Mouse (Mus musculus) urinary bladder, postnatal 25 days (tissue): ENCODE results near the gene Gpr149.

Experiments used
- DNase-seq: peaks from one replicate; pipeline ENCODE4 v3.0.0; 2022; ENCODE audit warnings: low spot score

Gene Gpr149

DNA sequence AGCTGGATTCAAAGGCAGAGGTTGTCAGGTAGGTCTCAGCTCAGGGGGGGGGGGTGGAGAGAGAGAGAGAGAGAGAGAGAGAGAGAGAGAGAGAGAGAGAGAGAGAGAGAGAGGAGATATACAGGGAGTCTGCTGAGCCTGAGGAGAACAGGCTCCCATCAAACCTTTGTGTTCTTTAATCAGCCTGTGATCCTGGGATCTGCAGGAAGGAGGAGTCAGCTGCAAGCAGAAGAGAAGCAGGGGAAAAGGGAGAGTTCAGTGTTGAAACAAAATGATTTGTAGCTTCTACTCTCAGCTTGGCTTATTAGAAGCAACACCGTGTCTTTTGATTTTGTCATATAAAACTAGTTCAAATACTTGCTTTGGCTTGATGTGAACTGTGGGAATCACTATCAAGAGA, at the start of gene Gpr149:
Gene Gpr149, minus strand, starts transcription at position 168 of the 400 bp plus-strand sequence.
- no peak for DNase-seq

DNA sequence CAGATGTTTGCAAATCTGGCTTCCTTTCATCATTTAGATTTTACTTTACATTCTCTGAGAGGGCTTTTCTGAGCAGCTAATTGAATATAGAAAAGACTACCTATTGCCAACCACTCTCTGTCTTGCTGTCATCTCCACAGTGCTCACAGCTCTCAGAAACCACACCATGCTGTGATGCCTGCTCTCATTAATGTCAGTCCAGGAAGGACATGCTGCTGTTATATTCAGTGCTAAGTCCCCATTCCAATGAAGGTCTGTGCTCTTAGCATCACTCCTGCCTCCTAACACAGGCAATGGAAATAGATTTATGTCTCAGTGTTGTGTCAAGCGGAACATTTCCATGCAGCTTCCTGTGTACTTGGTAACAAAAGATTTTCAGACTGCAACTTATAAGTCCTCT, 45.6 kb upstream of the Gpr149 start:
- no peak for DNase-seq

DNA sequence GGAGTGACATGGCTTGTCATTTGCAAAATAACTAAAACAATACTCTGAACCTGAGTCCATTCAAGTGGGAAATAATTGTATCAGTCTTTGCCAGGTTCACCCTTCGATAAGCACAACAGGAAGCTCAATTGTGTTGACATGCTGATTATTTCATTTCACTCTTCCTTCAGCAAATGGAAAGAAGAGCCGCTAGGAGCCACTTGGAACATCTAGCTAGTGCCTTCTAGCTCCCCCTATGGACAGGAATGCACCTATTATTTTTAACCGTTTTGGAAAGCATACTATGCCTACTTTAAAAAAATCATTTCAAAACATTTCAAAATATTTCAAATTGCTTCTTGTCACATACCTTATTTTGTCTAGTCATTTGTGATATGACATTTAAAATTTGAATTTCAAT, 5.9 kb upstream of the Gpr149 start:
- DNase-seq = no peak

DNA sequence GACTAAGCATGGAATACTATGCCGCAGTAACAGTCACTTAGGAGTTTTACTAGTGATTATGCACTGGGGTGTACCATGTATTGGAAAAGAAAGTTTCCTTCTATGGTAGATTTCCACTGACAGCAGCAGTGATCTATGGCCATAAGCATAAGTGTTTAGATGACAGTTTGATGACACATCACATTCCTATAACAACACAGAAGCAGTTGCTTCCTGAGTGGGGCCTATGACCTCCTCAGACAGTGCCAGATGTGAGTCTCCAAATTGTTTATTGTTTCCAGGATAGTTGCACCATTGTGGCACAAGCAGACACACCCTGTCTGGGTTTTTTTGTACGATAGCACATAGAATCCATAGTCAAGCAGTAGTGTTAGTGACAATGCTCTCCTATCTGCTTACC, 991 bp upstream of the Gpr149 start:
- DNase-seq = no peak

DNA sequence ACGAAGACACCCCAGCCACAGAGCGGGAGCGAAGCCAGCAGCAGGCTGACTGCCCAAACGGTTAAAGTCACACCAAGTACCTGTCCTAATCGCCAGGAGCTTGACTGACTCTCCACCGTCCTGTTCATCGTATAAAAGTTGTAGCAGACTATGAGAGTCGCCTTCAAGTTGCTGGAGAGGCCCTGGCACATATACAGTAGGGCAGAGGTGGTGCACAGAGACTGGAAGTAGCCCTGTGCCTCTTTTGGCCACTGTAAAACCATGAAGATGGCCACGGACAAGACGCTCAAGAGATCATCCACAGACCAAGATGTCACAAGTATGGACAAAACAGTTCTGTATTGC, 921 bp downstream of the Gpr149 start:
- DNase-seq = no peak

DNA sequence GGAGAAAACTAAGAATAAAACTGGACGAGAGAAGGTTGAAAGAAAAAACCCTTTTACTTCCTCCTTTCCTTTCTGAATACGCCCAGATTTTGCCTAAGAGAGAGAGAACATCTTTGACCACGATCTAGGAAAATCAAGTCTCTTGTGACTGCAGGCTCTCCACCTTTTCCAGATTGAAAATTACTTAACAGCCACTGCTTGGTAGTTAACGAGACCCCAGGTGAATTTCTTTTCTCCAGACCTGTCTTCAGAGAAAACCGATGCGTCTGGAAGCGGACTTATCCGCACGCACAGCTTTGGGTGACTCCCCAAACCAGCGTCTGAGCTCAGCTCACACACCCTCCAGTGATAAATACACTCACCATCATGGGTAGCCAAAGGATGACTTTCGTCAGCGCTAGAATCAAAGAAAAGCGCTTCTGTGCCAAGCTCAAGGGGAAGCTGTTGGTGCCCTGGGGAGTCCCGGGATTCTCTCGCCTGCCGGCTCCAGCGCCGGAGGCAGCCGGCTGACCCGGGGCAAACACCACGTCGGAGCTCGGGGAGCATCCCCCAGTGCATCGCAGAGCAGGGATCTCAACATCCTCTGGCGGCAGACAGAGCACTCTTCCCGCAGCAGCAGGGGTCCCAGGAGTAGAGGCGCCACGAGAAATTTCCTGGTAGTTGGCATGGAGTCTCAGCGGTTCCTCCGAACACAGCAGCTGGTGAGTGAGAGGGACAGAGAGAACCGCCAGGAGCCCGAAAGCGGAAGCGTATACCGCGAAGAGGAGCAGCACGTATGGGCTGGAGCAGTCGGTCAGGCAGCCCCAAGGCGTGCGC, 1.5 kb downstream of the Gpr149 start:
- no peak for DNase-seq

DNA sequence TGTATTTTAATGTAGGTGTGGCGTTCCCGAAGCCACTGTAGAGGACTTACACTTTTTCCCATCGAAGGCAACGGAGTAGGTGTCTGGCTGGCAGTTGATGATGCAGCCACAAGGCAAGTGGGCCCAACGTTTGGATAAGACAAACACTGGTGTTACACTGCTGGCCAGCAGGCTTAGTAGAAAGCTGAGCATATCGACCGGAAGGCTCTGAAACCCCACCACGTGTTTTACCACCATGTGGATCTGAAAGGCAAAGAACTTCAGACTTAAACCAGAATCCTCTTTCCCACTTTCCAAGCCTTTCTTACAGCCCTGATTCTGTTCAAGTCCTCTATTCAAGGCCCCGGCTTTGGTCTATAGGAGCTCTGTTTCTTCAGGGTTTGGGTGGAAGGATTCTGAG, 2.5 kb downstream of the Gpr149 start:
- no peak for DNase-seq

DNA sequence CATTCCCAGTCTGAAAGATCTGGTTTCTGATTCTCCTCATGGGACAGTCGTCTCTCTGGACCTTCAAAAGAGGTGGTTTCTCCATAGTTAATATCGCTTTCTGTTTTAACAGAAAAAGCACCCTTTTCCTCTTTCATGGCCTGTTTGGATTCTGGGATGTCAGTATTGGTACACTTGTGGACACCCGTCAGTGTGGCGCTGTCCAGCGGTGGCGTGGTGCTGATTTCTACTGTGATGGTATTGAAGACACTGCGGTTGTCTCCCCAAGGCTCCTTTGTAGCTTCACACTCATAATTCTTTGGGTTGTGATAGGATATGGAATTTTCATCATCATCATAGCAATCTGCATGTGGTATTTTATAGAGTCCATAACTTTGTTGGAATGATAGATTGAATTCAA, 10.1 kb downstream of the Gpr149 start:
- no peak for DNase-seq

DNA sequence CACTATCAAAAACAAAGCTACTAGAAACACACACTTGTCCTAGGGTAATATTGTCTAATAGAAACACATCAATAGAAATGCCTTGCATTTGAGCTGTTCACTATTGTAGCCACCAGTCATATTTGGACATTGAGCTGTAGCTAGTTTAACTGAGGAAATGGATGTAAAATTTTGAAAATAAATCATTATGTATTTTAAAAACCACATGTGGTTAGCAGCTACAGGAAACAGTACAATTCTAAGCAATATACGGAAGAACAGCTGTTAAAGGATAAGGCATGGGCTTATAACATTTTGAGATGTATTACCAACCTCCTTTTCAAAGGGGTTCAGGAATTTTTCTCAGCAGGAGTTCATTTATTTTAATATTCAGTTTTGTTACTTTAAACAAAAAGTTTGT, 19.9 kb downstream of the Gpr149 start:
- DNase-seq = no peak

DNA sequence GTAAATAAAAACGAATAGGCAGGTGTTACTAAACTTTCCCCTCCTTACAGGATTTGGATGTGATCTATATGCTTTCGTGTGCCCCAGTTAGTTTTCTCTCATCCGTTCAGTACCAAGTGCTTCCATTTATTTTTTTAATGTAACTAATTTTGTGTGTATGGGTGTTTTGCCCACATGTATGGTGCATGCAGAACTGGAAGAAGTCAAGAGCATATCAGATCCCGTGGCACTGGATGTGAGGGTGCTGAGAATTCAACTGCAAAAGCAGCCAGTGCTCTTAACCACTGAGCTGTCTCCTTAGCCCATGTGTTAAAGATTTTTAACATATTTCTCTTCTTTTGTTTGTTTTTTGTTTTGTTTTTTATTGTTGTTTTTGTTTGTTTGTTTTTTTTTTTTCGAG, 77.3 kb downstream of the Gpr149 start:
- no peak for DNase-seq

DNA sequence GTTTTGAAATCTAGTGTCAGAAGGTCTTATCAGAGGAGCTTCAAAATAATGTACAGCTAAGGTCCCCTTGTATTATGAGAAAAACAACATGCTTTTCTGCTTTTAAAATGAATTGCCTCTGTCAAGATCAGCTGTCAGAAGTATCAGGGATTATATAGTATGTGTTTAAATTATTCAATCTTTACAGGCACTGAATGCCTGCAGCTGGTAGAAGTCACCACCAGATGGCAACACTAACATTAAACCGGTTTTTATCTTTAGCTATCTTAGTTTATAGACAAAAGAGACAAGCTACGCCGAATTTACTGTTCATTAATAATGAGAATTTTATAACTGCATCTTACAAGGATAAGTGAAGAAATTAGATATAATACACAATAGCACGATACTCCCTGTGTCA, 77.8 kb downstream of the Gpr149 start:
- no peak for DNase-seq

DNA sequence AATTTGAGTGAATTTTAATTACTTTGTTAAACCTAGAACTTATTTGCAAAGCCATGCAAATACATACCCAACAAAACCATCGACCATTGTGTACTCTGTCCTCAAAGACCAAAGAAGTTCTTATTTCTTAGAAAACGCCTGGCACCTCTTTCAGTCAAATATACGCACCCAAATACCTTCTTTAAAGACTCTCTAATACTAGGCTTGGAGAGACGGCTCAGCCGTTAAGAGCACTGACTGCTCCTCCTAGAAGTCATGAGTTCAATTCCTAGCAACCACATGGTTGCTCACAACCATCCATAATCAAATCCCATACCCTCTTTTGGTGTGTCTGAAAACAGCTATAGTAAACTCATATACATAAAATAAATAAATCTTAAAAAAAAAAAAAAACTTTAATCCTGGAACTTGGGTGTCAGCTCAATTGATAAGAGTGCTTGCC, 97.7 kb downstream of the Gpr149 start:
- no peak for DNase-seq

DNA sequence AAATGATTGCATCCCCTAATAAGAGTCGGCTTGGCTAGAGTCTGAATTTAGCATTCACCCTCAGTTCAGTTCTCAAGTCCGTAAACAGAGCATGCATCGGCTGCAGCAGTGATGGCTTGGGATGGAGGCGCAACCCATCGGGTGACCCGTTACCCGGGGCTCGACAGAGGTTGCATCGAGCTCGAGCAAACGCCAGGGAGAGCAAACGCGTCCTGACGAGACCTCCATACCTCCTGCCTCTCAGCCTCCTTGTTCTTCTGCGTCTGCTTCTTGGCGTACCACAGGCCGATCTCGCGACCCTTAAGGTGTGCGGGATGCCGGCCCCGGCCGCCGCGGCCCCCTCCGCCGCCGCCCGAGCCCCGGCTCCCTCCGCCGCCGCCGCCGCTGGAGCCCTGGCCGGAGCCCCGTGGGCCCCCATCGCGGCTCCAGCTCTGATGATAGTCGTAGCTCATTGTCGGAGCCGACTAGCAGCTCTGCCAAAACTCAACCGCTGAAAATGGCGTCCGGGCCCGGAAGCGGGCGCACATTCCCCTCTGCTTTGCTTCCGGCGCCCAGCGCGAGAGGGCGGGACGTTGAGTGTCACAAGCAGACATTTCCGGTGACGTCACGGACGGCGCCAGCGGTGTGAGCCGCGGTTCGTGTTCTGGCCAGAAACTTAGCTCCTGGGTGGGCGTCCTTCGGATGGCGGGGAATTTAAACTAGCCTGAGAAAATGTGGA, 98.3 kb downstream of the Gpr149 start, which contains the start of gene Dhx36:
Gene Dhx36, minus strand, starts transcription at position 517 of the 718 bp plus-strand sequence.
- DNase-seq = peak; percentile 97

DNA sequence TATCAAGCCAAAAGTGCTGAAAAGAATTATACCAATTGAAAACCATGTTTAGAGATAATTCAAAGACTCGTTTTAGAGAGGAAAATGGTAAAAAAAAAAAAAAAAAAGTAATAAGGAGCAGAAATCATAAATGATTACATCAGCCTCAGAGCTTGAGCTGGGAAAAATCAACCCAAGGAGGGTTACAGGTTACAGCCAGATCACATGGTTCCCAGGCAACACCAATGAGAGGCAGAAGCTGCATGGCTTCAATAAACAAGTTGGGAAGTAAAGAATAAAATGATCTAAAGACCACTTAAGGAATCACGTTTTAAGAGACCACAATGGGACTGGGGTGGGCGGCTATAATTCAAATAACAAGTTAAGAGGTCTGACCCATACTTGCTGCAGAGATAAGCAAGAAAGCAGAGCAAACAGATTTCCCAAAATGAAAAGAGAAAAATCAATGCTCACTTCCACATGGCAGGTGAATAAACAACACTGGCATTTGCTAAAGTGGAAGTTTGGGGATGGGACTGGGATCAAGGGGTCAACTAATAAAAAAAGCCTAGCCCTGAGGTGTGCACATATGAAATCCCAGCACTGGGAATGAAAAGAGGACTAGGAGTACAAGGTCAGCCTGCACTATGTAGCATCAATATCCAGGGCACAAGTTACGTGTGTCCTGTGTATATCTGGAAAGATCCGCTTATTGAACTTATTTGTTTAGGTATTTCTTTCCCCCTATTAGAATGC, 99.6 kb downstream of the Gpr149 start:
- no peak for DNase-seq

DNA sequence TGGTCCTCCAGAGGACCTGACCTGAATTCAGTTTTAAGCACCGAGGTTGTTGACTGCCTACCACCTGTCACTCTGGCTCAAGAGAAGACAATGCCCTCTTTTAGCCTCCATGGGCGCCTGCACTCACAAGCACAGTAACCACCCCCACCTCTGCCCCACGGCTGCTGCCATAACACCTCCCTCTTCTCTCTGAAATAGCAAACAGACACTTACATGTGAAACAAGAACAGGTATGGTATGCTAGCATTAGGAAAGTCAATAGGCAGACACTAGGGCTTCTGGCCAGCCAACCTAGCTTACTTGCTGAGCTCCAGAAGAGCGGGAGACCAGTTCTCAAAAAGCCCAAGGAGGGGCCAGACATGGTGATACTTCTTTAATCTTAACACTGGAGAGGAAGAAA, 105.6 kb downstream of the Gpr149 start:
- no peak for DNase-seq

DNA sequence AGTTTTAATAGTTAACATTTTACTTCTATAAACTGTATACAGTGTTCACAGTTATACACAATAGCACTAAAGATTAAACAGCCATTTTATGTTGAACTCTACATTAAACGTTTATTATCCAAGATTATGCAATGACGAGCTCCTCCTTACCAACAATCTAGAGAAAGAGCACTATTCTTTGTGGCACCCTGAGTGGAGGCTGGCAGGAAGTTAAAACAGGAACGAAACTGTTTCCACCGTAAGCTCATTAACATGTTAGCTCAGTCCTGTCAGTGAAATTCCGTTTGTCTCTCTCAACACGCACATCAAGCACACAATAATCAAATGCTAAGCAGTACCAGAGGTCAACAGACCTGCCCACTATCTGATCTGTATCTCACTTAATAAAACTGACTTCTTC, 112.4 kb downstream of the Gpr149 start:
- DNase-seq = no peak

DNA sequence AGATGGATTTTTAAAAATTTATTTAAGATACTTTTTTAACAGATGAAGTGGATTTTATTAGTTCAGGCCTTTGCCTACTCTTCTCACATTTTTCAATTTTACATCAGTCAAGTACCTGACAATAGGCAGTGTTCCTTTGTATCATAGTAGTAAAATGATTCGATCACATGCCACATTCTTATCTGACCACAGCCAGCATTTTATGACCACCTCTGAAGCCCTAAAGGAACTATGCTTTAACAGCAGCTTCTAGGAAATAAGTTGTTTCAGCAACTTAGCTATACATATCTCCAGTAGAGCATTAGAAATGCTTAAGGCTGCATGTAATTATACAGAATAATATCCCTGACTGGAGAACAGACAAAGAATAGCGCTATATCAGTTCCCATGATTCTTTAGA, 120.6 kb downstream of the Gpr149 start:
- DNase-seq = no peak
